Mouse (Mus musculus): ENCODE data around the gene Stx6.

DNA sequence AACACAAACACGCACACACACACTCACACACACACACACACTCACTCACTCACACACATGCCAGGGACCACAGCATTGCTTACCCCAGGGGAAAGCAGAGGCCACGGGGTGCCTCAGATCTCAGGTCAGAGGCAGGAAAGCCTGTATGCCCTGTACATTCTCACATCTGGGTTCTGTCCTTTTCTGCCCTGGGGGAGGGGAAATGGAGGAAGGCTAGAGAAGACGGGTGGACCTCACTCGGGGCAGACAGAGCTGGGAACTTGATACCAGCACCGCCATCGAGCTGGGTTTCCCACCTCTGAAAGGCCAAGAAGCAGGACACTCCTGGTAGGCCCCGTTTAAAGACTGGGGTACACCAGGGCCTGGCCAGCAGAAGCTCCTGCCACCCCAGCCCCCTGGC, 52.5 kb downstream of the Stx6 start:
- TF ChIP-seq CTCF (IDR thresholded peaks at IDR 0.05; ENCODE audit: insufficient read depth, low read length): no peak
- no peak for TF ChIP-seq POLR2A (IDR thresholded peaks at IDR 0.05; ENCODE audit: borderline replicate concordance, extremely low read depth, low read depth, low read length)
